Mouse (Mus musculus) liver, embryonic 13.5 days (tissue): ENCODE results near the gene Naa38. TPM values are rescaled to one million over a fixed set of nuclear protein-coding genes. Genes with fewer than 3 reads are reported as not detected.
A peak's percentile ranks its signal among the peaks of the same experiment; 100 is the strongest.
"Not testable (repeated sequence)": the region's sequence is repeated elsewhere in the genome, so short reads cannot be mapped to it uniquely, and the experiment has no call there.

Experiments
- ATAC-seq: fragments of 200-750 bp; cut with Nextera tagmentation; 2 replicates; pipeline ENCODE4 v1.8.0; 2017; ENCODE audit warnings: low read depth, mild to moderate bottlenecking, moderate number of reproducible peaks, moderate library complexity
- DNase-seq: peaks from one replicate; pipeline ENCODE4 v3.0.0; 2022
- H3K27ac ChIP-seq: fragments of 300-500 bp; sonication (generic); 2 replicates; pipeline ENCODE4 v1.5.1; 2015; ENCODE audit warnings: moderate library complexity, mild to moderate bottlenecking, inconsistent platforms
- H3K27me3 ChIP-seq: fragments of 300-500 bp; sonication (generic); 2 replicates; pipeline ENCODE4 v1.6.1; 2015; ENCODE audit warnings: mild to moderate bottlenecking, inconsistent platforms
- H3K36me3 ChIP-seq: fragments of 300-500 bp; sonication (generic); 2 replicates; pipeline ENCODE4 v1.6.1; 2015; ENCODE audit warnings: mild to moderate bottlenecking, inconsistent platforms
- H3K4me1 ChIP-seq: fragments of 300-500 bp; sonication (generic); replicated peaks from 2 replicates; pipeline ENCODE4 v1.6.1; 2015; ENCODE audit warnings: inconsistent platforms
- H3K4me2 ChIP-seq: fragments of 300-500 bp; sonication (generic); 2 replicates; pipeline ENCODE4 v1.6.1; 2015; ENCODE audit warnings: inconsistent platforms, mild to moderate bottlenecking, moderate library complexity
- H3K4me3 ChIP-seq: fragments of 300-500 bp; sonication (generic); replicated peaks from 2 replicates; pipeline ENCODE4 v1.5.1; 2015; ENCODE audit warnings: mild to moderate bottlenecking, inconsistent platforms
- H3K9ac ChIP-seq: fragments of 300-500 bp; sonication (generic); 2 replicates; pipeline ENCODE4 v1.6.1; 2015; ENCODE audit warnings: mild to moderate bottlenecking, inconsistent platforms
- H3K9me3 ChIP-seq: fragments of 300-500 bp; sonication (generic); replicated peaks from 2 replicates; pipeline ENCODE4 v1.6.1; 2016; ENCODE audit warnings: inconsistent platforms
- whole genome bisulfite sequencing: fragments of 180-500 bp; shearing (Covaris S2); methylation state at CpG from one replicate; pipeline ENCODE4 v1.1.7; 2015; ENCODE audit not compliant: insufficient replicate concordance; 5-methylcytosine and 5-hydroxymethylcytosine counted together
- polyA plus RNA-seq: library from polyadenylated mRNA; unstranded; fragments of >200 nt; fragmentation: Nextera tagmentation; extraction: Ambion mirVana; gene quantifications from 2 replicates; pipeline ENCODE4 v1.2.1, GENCODE M21; 2015

The Naa38 gene
- polyA plus RNA-seq = 102 and 105 TPM in 2 replicates

DNA sequence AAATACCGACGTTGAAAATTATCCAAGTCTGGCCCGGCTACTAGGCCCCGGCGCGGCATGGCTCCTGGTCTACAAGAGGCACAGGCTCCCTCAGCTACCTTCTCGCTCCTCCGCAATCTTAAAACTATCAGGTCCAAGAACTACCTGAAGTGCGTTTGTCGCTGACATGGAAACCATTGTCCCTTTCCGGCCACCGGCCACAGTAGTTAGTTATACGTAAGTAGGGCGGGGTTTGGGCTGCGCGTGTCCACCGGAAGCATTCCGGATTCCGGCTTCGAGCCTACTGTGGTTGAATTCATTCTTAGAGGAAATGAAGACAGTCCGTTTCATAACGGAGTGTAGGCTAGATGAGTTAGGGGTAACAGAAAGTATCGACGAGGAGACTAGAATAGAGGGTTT, at the start of gene Naa38, which contains the start of gene Cyb5d1:
TSS of gene Naa38 (plus strand) at position 253 of the 399 bp plus-strand sequence.
TSS of gene Cyb5d1 (minus strand) at position 397 of the 399 bp plus-strand sequence.
- DNase-seq (peak; percentile 86), ATAC-seq (peak; percentile 75)
- WGBS = under 1% methylated on average over 24 of the region's 24 CpGs
- not testable (repeated sequence) for H3K9me3 ChIP-seq, H3K27me3 ChIP-seq
- Histone ChIP-seq H3K4me3 (peak within 1 kb of the TSS; percentile 74), H3K4me2 (peak within 1 kb of the TSS; percentile 91), H3K9ac (peak within 1 kb of the TSS; percentile 87), H3K27ac (peak within 1 kb of the TSS; percentile 94), H3K4me1 (peaks cover 44% of the 10 kb centered on the region), H3K36me3 (peaks cover 10% of the 10 kb centered on the region)

DNA sequence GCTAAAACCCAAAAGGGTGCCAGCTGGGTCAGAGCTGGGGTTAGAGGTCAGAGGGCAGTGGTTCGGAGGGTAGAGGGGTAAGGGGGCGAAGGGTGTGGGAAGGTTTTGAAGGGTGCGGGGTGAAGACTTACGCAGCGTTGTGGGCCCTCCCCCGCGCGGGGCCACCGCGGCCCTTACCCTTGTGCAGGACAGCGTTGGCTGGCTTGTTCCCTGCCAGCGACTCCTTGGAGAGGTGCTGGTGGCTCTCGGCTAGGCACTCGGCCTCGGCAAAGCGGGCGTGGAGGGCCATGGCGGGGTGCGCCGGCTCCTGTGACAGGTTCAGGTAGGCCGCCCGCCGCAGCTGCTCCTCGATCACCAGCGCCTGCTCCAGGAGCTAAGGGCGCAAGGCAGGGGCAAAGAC, 48.8 kb upstream of the Naa38 start:
- H3K27ac ChIP-seq = no peak overlapping the region
- peaks cover 17% of the 10 kb centered on the region; the same call in 1 of the 2 replicates for H3K36me3 ChIP-seq
- H3K27me3 ChIP-seq = peaks cover 42% of the 10 kb centered on the region
- ATAC-seq (no peak), DNase-seq (no peak)
- H3K4me1 ChIP-seq = no peaks in the 10 kb centered on the region
- H3K9ac ChIP-seq = no peak overlapping the region
- H3K9me3 ChIP-seq = no peaks in the 10 kb centered on the region
- no peak overlapping the region for H3K4me2 ChIP-seq
- WGBS = 76% methylated on average over 26 of the region's 26 CpGs
- no peak overlapping the region for H3K4me3 ChIP-seq

DNA sequence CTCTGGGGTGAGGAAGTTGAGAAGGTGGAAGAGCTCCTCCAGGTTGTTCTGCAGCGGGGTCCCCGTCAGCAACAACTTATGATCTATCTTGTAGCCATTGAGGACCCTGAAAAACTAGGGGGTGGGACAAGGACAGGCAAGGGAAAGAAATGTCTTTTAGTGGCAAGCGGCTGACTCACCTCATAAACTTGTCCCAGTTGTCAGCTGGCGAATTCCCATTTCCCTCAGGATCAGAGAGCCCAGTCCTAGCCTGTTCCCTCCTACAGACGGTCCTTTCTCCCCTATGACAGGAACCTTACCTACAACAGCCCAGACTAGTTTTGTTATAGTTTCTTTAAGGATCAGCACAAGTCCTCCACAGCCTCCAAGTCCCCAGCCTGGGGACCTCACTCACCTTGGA, 38.7 kb upstream of the Naa38 start:
- H3K27ac ChIP-seq = no peak overlapping the region
- H3K4me1 ChIP-seq = no peaks in the 10 kb centered on the region
- no peaks in the 10 kb centered on the region for H3K9me3 ChIP-seq
- H3K27me3 ChIP-seq = peaks cover 8% of the 10 kb centered on the region
- no peak for DNase-seq
- no peak overlapping the region for H3K4me2 ChIP-seq
- H3K9ac ChIP-seq = no peak overlapping the region
- peaks cover 45% of the 10 kb centered on the region for H3K36me3 ChIP-seq
- no peak overlapping the region for H3K4me3 ChIP-seq
- WGBS = 82% methylated on average over 5 of the region's 5 CpGs
- no peak for ATAC-seq

DNA sequence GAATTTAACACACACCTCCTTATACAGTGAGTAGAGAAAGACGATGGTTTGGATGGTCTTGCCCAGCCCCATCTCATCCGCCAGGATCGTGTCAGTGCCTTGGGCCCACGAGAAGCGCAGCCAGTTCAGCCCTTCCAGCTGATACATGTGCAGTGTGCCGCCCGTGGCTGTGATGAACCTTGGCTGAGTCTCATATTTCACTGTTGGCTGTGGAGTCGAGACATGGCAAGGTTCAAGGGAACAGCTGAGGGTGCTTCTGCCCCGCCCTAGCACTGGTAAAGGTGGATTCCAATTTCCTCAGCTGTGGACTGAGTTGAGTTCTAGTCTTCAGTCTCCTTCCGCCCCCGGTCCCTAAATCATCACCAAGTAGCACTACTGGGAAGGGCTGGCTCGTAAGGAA, 37.6 kb upstream of the Naa38 start:
- DNase-seq (no peak), ATAC-seq (no peak)
- Histone ChIP-seq H3K27me3 (peaks cover 8% of the 10 kb centered on the region), H3K4me2 (no peak overlapping the region), H3K9ac (no peak overlapping the region), H3K4me1 (no peaks in the 10 kb centered on the region), H3K9me3 (no peaks in the 10 kb centered on the region), H3K4me3 (no peak overlapping the region), H3K27ac (no peak overlapping the region), H3K36me3 (peaks cover 43% of the 10 kb centered on the region)
- WGBS = 73% methylated on average over 12 of the region's 12 CpGs

DNA sequence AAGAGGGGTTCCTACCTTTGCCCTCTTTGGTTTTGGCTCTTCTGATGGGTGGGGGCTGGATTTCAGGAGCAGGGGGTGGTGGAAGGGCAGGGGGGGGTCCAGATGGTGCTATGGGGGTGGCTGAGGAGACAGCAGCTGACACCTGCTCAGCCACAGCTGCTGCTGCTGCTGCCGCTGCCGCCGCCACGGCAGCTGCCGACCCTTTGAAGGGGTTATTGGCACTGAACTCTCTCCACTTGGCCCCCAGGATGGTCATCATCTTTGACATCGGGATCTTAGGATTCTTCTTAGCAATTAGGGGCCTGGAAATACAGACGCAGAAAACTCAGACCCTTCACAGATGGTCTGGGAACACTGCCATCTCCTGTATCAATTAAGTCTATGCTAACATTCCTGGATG, 33.3 kb upstream of the Naa38 start:
- H3K9me3 ChIP-seq = no peaks in the 10 kb centered on the region
- no peak for DNase-seq
- no peak overlapping the region for H3K9ac ChIP-seq
- no peak overlapping the region for H3K4me3 ChIP-seq
- H3K36me3 ChIP-seq = peaks cover 21% of the 10 kb centered on the region; the same call in 1 of the 2 replicates
- peaks cover 27% of the 10 kb centered on the region for H3K4me1 ChIP-seq
- no peak for ATAC-seq
- no peak overlapping the region for H3K4me2 ChIP-seq
- H3K27me3 ChIP-seq = peaks cover 34% of the 10 kb centered on the region
- 82% methylated on average over 7 of the region's 7 CpGs for WGBS
- H3K27ac ChIP-seq = no peak overlapping the region

DNA sequence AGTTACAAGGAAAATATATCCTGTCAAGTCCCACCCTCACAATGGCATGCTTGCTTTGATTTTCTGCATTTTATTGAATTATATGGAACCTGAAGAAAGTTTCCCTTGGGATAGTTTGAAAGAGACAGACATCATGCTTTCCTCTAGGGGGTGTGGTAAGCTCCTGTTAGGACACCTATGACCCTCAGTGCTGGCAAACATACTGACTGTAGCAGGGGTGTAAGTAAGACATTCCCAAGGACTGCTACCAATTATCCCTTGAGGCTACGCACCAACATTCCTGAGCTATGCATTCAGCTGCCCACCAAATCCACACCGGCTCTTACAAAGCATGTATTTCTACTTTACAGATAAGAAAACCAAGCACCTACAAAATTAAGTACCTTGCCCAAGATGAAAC, 32.8 kb upstream of the Naa38 start:
- H3K36me3 ChIP-seq = peaks cover 20% of the 10 kb centered on the region; the same call in 1 of the 2 replicates
- no peak overlapping the region for H3K9ac ChIP-seq
- DNase-seq (no peak), ATAC-seq (no peak)
- peaks cover 32% of the 10 kb centered on the region for H3K4me1 ChIP-seq
- H3K9me3 ChIP-seq = no peaks in the 10 kb centered on the region
- peaks cover 38% of the 10 kb centered on the region for H3K27me3 ChIP-seq
- H3K4me3 ChIP-seq = no peak overlapping the region
- WGBS = 84% methylated on average over 2 of the region's 2 CpGs
- no peak overlapping the region for H3K27ac ChIP-seq
- no peak overlapping the region for H3K4me2 ChIP-seq

DNA sequence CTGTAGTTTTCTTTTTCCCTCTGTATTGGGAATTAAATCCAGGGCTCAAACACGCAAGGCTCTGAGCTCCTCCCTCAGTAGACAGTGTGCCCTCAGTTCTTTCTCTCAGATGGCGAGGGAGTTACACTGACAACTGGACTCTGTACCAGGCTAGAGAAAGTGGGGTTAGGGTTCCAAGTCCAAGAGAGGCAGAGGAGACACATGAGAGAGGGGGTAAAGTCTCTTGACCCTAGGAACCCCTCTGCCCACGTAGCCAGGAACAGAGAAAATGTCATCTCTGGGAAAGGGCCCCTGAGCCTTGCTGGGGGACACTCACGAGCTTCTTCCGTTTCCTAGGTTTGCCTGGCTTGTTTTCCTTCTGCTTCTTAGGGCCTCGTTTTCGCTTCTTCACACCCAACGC, 30.9 kb upstream of the Naa38 start:
- peak overlapping the region; percentile 39; the same call in 1 of the 2 replicates for H3K27ac ChIP-seq

DNA sequence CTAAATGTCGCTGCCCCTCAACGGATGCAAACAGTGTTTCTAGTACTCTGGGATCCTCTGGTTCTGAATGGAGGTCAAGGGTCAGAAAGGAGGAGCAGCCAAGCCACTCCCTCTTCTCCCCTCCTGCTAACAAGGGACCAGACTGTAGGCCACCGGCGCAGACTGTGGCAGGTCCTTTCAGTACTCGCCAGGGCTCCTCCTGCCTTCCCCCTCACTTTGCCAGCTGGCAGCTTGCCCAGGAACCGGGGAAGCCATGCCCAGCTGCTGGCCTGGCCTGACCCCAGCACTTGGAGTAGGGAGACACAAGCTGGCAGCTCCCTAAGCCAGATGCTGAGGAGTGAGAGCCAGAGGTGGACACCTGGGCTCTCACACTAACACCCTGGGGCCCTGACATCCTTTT, 30.4 kb upstream of the Naa38 start:
- no peak overlapping the region for H3K9ac ChIP-seq
- ATAC-seq = 0 out of 2 replicates have a peak, but pooled peaks have one; percentile 19

More for the DNA sequence above, 30.9 kb upstream of the Naa38 start:
- ATAC-seq = no peak
- Histone ChIP-seq H3K27me3 (peaks cover 57% of the 10 kb centered on the region), H3K4me2 (peak overlapping the region; percentile 97), H3K4me1 (peaks cover 45% of the 10 kb centered on the region), H3K9me3 (no peaks in the 10 kb centered on the region), H3K36me3 (peaks cover 8% of the 10 kb centered on the region; the same call in 1 of the 2 replicates), H3K9ac (no peak overlapping the region), H3K4me3 (no peak overlapping the region)
- 52% methylated on average over 8 of the region's 8 CpGs for WGBS
- no peak for DNase-seq

DNA sequence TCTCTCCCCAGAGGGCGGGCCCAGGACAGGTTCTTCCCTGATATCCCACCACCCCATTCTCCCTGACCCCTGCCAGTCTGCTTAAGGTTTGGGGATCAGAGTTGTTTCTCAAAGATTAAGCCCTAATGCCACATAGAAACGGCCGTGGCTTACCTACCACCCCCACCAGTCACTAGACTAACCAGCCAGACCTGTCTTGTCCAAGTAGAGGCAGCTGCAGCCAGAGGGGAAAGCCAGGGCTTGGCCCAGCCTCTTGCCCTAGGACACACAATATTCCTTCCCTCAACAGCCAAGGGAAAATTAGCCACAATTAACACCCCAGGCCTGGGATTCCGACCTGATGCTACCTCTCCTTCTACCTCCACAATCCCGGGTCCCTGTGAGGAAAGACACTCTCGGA, 29.6 kb upstream of the Naa38 start:
- Histone ChIP-seq H3K4me3 (peak overlapping the region; percentile 73), H3K4me1 (peaks cover 56% of the 10 kb centered on the region), H3K9me3 (no peaks in the 10 kb centered on the region), H3K4me2 (peak overlapping the region; percentile 97), H3K9ac (peak overlapping the region; percentile 46), H3K27ac (peak overlapping the region; percentile 40), H3K27me3 (peaks cover 56% of the 10 kb centered on the region), H3K36me3 (peaks cover 6% of the 10 kb centered on the region; the same call in 1 of the 2 replicates)
- DNase-seq (no peak), ATAC-seq (no peak)
- WGBS = 51% methylated on average over 6 of the region's 6 CpGs

More for the DNA sequence above, 30.4 kb upstream of the Naa38 start:
- H3K9me3 ChIP-seq = no peaks in the 10 kb centered on the region
- H3K4me2 ChIP-seq = peak overlapping the region; percentile 97
- peaks cover 60% of the 10 kb centered on the region for H3K27me3 ChIP-seq
- peak overlapping the region; percentile 40 for H3K27ac ChIP-seq
- H3K4me1 ChIP-seq = peaks cover 50% of the 10 kb centered on the region
- H3K36me3 ChIP-seq = peaks cover 8% of the 10 kb centered on the region; the same call in 1 of the 2 replicates
- 29% methylated on average over 6 of the region's 6 CpGs for WGBS
- DNase-seq = no peak
- no peak overlapping the region for H3K4me3 ChIP-seq

DNA sequence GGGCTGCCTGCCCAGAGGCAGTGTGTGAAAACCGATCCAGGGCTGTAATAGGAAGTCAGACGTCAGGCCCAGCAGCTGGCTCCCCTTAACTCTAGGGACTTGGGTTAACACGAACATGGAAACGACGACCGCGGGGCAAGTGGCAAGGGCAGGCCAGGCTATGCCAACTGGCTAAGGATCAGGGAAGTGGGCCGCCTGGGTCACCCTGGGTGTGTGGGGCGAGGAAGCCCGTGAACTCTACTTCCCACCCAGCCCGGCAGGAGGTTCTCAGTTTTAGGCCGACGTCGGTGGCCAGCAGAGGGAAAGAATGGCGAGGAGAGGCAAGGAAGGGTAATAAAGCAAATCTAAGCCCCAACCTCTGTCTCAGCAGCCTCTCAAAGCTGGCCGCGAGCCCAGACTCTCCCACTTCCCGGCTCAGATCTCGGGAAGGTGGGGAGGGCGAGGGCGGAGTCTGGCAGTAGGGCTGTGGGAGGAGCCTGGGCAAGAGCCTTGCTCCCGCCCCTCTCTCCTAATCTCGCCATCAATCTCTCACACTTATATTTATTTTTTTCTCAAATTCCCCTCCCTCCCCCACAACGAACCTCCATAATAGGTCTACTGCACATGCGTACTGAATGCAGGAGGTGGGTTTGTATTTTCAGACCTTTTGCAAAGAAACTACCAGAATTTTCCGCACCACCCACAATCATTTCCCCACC, 29.0 kb upstream of the Naa38 start:
- peaks cover 60% of the 10 kb centered on the region for H3K27me3 ChIP-seq
- peak overlapping the region; percentile 73 for H3K4me3 ChIP-seq
- WGBS = 5% methylated on average over 26 of the region's 26 CpGs
- peak overlapping the region; percentile 46 for H3K9ac ChIP-seq
- DNase-seq (peak; percentile 66), ATAC-seq (peak; percentile 70)
- H3K27ac ChIP-seq = peak overlapping the region; percentile 40
- H3K4me1 ChIP-seq = peaks cover 61% of the 10 kb centered on the region
- peak overlapping the region; percentile 97 for H3K4me2 ChIP-seq
- no peaks in the 10 kb centered on the region for H3K9me3 ChIP-seq
- H3K36me3 ChIP-seq = 0 out of 2 replicates have a peak, but pooled peaks cover under 1% of the 10 kb centered on the region

DNA sequence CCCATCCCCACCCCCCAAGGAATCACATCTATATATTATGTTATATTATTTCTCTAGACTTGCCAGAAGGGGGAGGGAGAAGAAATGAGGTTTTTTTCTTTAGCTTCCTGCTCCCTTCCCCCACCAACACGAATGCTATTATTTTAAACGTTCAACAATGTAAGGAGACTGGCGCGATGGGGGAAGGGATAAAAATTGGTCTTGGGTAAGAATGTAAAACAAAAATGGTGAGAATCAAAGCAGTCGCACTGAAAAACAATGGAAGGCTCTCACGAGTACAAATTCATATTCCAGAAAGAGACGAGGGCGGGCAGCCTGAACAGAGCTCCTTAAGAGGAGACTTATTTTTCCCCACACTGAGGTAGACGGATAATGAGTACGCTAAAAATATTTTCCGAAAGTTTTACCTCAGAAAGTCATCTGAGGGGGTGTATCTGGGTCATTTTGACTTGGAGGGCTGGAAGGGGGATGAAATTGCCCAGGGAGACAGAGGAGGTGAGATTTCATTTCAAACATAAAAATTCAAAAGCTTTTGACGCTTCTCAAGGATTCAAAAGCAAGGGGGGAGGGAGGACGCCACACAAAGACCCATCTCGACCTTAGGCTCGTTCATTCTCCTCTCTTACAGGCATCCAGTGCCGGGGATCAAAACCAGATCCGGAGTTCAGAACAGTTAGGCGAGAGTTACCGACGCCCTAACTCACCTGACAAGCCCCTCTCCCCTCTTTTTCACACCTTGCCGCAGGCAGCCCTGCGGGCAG, 28.3 kb upstream of the Naa38 start:
- Histone ChIP-seq H3K4me3 (peak overlapping the region; percentile 73), H3K9me3 (no peaks in the 10 kb centered on the region), H3K9ac (peak overlapping the region; percentile 88), H3K27ac (peak overlapping the region; percentile 68), H3K4me1 (peaks cover 69% of the 10 kb centered on the region), H3K27me3 (peaks cover 66% of the 10 kb centered on the region), H3K4me2 (peak overlapping the region; percentile 97), H3K36me3 (no peaks in the 10 kb centered on the region)
- DNase-seq (no peak), ATAC-seq (no peak)
- WGBS = under 1% methylated on average over 22 of the region's 22 CpGs
